Mouse (Mus musculus): Measurements from ENCODE around the gene Dna2. TPM values are rescaled to one million over a fixed set of nuclear protein-coding genes. Genes with fewer than 3 reads are reported as not detected.

The Dna2 gene
- total and polyA plus RNA-seq, 2 experiments from 2014 or later, result 1.8 to 2.9 TPM

GRCm38 (mm10) chr10:62911120-62911519 lies 35.7 kb upstream of the Dna2 start:
- no peak for TF ChIP-seq CTCF (IDR thresholded peaks at IDR 0.05; ENCODE audit: low read depth)
- Histone ChIP-seq H3K27me3 (ENCODE audit: insufficient read depth, low read length) (no peaks in the 10 kb centered on the region), H3K9me3 (ENCODE audit: low read length) (no peaks in the 10 kb centered on the region), H3K9ac (no peak overlapping the region), H3K27ac (ENCODE audit: low read depth, low read length) (no peak overlapping the region), H3K36me3 (ENCODE audit: insufficient read depth) (no peaks in the 10 kb centered on the region), H3K4me2 (ENCODE audit: low read depth) (no peak overlapping the region), H3K4me1 (ENCODE audit: insufficient read depth) (no peaks in the 10 kb centered on the region), H3K4me3 (ENCODE audit: low read depth, low read length) (no peak overlapping the region)
- no peak for ATAC-seq
- 93% methylated on average over 2 of the region's 2 CpGs for WGBS
- DNase-seq, result no peak

- no peak overlapping the region for H3K4me3 ChIP-seq (ENCODE audit: low read depth, low read length)
- DNase-seq, result no peak
- no peak overlapping the region for H3K9ac ChIP-seq
- no peaks in the 10 kb centered on the region for H3K36me3 ChIP-seq (ENCODE audit: insufficient read depth)
- no peak overlapping the region for H3K4me2 ChIP-seq (ENCODE audit: low read depth)
- no peak for ATAC-seq
- no peaks in the 10 kb centered on the region for H3K9me3 ChIP-seq (ENCODE audit: low read length)
- 0 out of 2 replicates have a peak, but pooled peaks cover 9% of the 10 kb centered on the region for H3K4me1 ChIP-seq (ENCODE audit: insufficient read depth)
- TF ChIP-seq CTCF (IDR thresholded peaks at IDR 0.05; ENCODE audit: low read depth), result no peak
- H3K27me3 ChIP-seq (ENCODE audit: insufficient read depth, low read length), result no peaks in the 10 kb centered on the region
- 93% methylated on average over 3 of the region's 3 CpGs for WGBS
- H3K27ac ChIP-seq (ENCODE audit: low read depth, low read length), result no peak overlapping the region
Observed at GRCm38 (mm10) chr10:62918985-62919384, 27.8 kb upstream of the Dna2 start.

- Histone ChIP-seq H3K9ac (peak within 1 kb of the TSS; percentile 83), H3K27me3 (ENCODE audit: insufficient read depth, low read length) (no peaks in the 10 kb centered on the region), H3K9me3 (ENCODE audit: low read length) (no peaks in the 10 kb centered on the region), H3K4me3 (ENCODE audit: low read depth, low read length) (peak within 1 kb of the TSS; percentile 98), H3K4me1 (ENCODE audit: insufficient read depth) (0 out of 2 replicates have a peak, but pooled peaks cover 9% of the 10 kb centered on the region), H3K4me2 (ENCODE audit: low read depth) (peak within 1 kb of the TSS; percentile 78), H3K36me3 (ENCODE audit: insufficient read depth) (no peaks in the 10 kb centered on the region), H3K27ac (ENCODE audit: low read depth, low read length) (peak within 1 kb of the TSS; percentile 89)
- ATAC-seq, result peak; percentile 96
- 5% methylated on average over 50 of the region's 50 CpGs for WGBS
- peak; percentile 97 for DNase-seq
- TF ChIP-seq CTCF (IDR thresholded peaks at IDR 0.05; ENCODE audit: low read depth), result no peak
Observed at GRCm38 (mm10) chr10:62919925-62920765, 26.7 kb upstream of the Dna2 start, which contains the start of gene Slc25a16. Slc25a16 (plus strand) TSS chr10:62920633.

- H3K9ac ChIP-seq, result peak overlapping the region; percentile 83
- H3K27me3 ChIP-seq (ENCODE audit: insufficient read depth, low read length), result no peaks in the 10 kb centered on the region
- peak overlapping the region; percentile 78 for H3K4me2 ChIP-seq (ENCODE audit: low read depth)
- no peak for TF ChIP-seq CTCF (IDR thresholded peaks at IDR 0.05; ENCODE audit: low read depth)
- ATAC-seq (peak; percentile 47), DNase-seq (no peak)
- H3K4me1 ChIP-seq (ENCODE audit: insufficient read depth), result 0 out of 2 replicates have a peak, but pooled peaks cover 9% of the 10 kb centered on the region
- H3K36me3 ChIP-seq (ENCODE audit: insufficient read depth), result no peaks in the 10 kb centered on the region
- no peaks in the 10 kb centered on the region for H3K9me3 ChIP-seq (ENCODE audit: low read length)
- H3K27ac ChIP-seq (ENCODE audit: low read depth, low read length), result peak overlapping the region; percentile 89
- peak overlapping the region; percentile 98 for H3K4me3 ChIP-seq (ENCODE audit: low read depth, low read length)
- under 1% methylated on average over 29 of the region's 29 CpGs for WGBS
Observed at GRCm38 (mm10) chr10:62920766-62921156, 26.1 kb upstream of the Dna2 start.

GRCm38 (mm10) chr10:62924096-62924635 lies 22.7 kb upstream of the Dna2 start:
- no peak for ATAC-seq
- no peak for DNase-seq
- H3K4me3 ChIP-seq (ENCODE audit: low read depth, low read length), result no peak overlapping the region
- peaks cover 5% of the 10 kb centered on the region for H3K36me3 ChIP-seq (ENCODE audit: insufficient read depth)
- 82% methylated on average over 4 of the region's 4 CpGs for WGBS
- no peak overlapping the region for H3K27ac ChIP-seq (ENCODE audit: low read depth, low read length)
- no peaks in the 10 kb centered on the region for H3K27me3 ChIP-seq (ENCODE audit: insufficient read depth, low read length)
- no peak for TF ChIP-seq CTCF (IDR thresholded peaks at IDR 0.05; ENCODE audit: low read depth)
- no peak overlapping the region for H3K9ac ChIP-seq
- H3K4me2 ChIP-seq (ENCODE audit: low read depth), result no peak overlapping the region
- H3K9me3 ChIP-seq (ENCODE audit: low read length), result no peaks in the 10 kb centered on the region
- H3K4me1 ChIP-seq (ENCODE audit: insufficient read depth), result 0 out of 2 replicates have a peak, but pooled peaks cover 9% of the 10 kb centered on the region

- H3K36me3 ChIP-seq (ENCODE audit: insufficient read depth), result peaks cover 39% of the 10 kb centered on the region
- no peak overlapping the region for H3K4me2 ChIP-seq (ENCODE audit: low read depth)
- no peak for DNase-seq
- no peaks in the 10 kb centered on the region for H3K4me1 ChIP-seq (ENCODE audit: insufficient read depth)
- no peak overlapping the region for H3K27ac ChIP-seq (ENCODE audit: low read depth, low read length)
- 95% methylated on average over 1 of the region's 1 CpGs for WGBS
- no peaks in the 10 kb centered on the region for H3K9me3 ChIP-seq (ENCODE audit: low read length)
- H3K27me3 ChIP-seq (ENCODE audit: insufficient read depth, low read length), result no peaks in the 10 kb centered on the region
- no peak for ATAC-seq
- no peak overlapping the region for H3K9ac ChIP-seq
- no peak overlapping the region for H3K4me3 ChIP-seq (ENCODE audit: low read depth, low read length)
- no peak for TF ChIP-seq CTCF (IDR thresholded peaks at IDR 0.05; ENCODE audit: low read depth)
Observed at GRCm38 (mm10) chr10:62932381-62932780, 14.4 kb upstream of the Dna2 start.

GRCm38 (mm10) chr10:62944975-62945580 lies 1.7 kb upstream of the Dna2 start:
- no peak for DNase-seq
- WGBS, result 90% methylated on average over 10 of the region's 10 CpGs

More at GRCm38 (mm10) chr10:62944975-62945580, 1.7 kb upstream of the Dna2 start:
- TF ChIP-seq CTCF (IDR thresholded peaks at IDR 0.05; ENCODE audit: low read depth), result no peak
- H3K27me3 ChIP-seq (ENCODE audit: insufficient read depth, low read length), result no peaks in the 10 kb centered on the region
- H3K9me3 ChIP-seq (ENCODE audit: low read length), result no peaks in the 10 kb centered on the region
- H3K4me1 ChIP-seq (ENCODE audit: insufficient read depth), result no peaks in the 10 kb centered on the region
- no peak overlapping the region for H3K4me2 ChIP-seq (ENCODE audit: low read depth)
- peaks cover 29% of the 10 kb centered on the region for H3K36me3 ChIP-seq (ENCODE audit: insufficient read depth)
- no peak overlapping the region for H3K27ac ChIP-seq (ENCODE audit: low read depth, low read length)
- ATAC-seq, result no peak
- H3K9ac ChIP-seq, result no peak overlapping the region
- no peak overlapping the region for H3K4me3 ChIP-seq (ENCODE audit: low read depth, low read length)

Data from forebrain, postnatal 0 days (tissue).